Mouse (Mus musculus) small intestine, adult 2 months (tissue): ENCODE data around the gene Mrm2. TPM values are rescaled to one million over a fixed set of nuclear protein-coding genes. Genes with fewer than 3 reads are reported as not detected.

ENCODE experiments used
- H3K27ac ChIP-seq: fragments of 200-500 bp; 2 replicates; pipeline ENCODE4 v1.5.1; 2012; ENCODE audit warnings: low read depth, low read length, control low read depth, inconsistent platforms; ENCODE audit not compliant: insufficient read depth
- H3K27me3 ChIP-seq: fragments of 200-500 bp; 2 replicates; pipeline ENCODE4 v1.6.1; 2012; ENCODE audit warnings: mild to moderate bottlenecking, moderate library complexity, low read length, inconsistent platforms; ENCODE audit not compliant: control insufficient read depth, insufficient read depth
- H3K36me3 ChIP-seq: fragments of 200-500 bp; 2 replicates; pipeline ENCODE4 v1.6.1; 2012; ENCODE audit warnings: mild to moderate bottlenecking, low read length, control low read depth, inconsistent platforms; ENCODE audit not compliant: control insufficient read depth, insufficient read depth
- H3K4me1 ChIP-seq: fragments of 200-500 bp; 2 replicates; pipeline ENCODE4 v1.6.1; 2012; ENCODE audit warnings: low read length, inconsistent platforms, mixed read lengths; ENCODE audit not compliant: control insufficient read depth, insufficient read depth, insufficient read length
- H3K4me3 ChIP-seq: fragments of 200-500 bp; 2 replicates; pipeline ENCODE4 v1.5.1; 2012; ENCODE audit warnings: low read depth, mild to moderate bottlenecking, control low read depth, inconsistent platforms, low read length, moderate library complexity
- CTCF ChIP-seq: fragments of 200-500 bp; IDR thresholded peaks from 2 replicates; pipeline ENCODE4 v1.5.1; 2012; ENCODE audit warnings: low read depth, mild to moderate bottlenecking, control low read depth, inconsistent platforms, low read length, moderate library complexity, mixed read lengths; ENCODE audit not compliant: insufficient replicate concordance, insufficient read length; ENCODE audit errors: extremely low read depth
- POLR2A ChIP-seq: fragments of 200-500 bp; IDR thresholded peaks from 2 replicates; pipeline ENCODE4 v1.6.1; 2012; ENCODE audit warnings: low read depth, mild to moderate bottlenecking, control low read depth, inconsistent platforms, low read length, moderate library complexity
- WGBS: fragments of 180-500 bp; shearing (Covaris S2); methylation state at CpG from one replicate; pipeline ENCODE4 v1.1.7; 2018; 5-methylcytosine and 5-hydroxymethylcytosine counted together
- polyA plus RNA-seq: library from polyadenylated mRNA; depleted of rRNA; stranded (reverse); fragments of >200 nt; gene quantifications from 2 replicates; pipeline ENCODE4 v1.2.3, GENCODE M21; 2012; rRNA removed

Mrm2 gene
- 3.2 and 4.3 TPM in 2 replicates for polyA plus RNA-seq

DNA sequence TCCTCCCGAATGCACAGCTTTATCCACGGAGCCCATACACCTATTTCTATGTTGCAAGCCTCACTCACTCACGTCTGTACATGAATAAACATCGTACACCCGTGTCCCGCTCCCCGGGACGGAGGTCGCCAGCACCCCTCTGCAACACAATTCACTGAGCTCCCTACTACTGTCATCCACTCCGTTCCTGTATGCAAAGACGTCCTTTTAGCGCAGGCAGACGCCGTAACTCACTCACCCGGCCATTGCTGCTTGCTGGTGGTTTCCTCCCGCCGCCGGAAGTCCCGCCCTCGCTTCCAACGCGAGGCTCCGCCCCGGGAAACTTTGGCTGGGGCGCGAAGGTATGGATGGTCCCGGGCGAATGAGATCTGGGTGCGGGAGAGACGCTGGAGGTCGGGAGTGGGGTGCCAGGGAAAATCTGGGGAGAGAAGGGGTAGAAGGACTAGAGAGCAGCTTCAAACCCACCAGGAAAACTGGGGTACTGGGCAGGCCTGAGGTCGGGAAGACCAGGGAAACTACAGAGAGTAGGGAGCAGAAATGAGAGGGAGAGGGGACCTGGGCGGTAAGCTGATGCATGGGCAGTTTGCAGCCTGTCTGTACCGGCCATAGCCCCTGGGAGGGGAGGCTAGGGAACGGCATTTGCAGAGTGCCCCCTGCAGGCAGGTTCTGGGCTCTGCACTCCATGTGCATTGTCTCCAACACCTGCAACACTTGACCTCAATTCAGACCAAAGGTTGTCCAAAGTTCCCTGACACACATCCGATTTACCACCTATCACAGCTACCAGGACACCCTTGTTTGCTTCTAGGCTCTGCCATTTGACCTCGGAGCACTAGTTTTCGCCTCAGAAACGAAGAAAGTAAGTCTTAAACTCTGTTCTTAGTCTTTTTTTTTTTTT, at the start of gene Mrm2:
Gene Mrm2, minus strand, starts transcription at position 284 of the 898 bp plus-strand sequence.
- 1% methylated on average over 39 of the region's 39 CpGs for WGBS
- Histone ChIP-seq H3K27ac (peak within 1 kb of the TSS; percentile 64), H3K27me3 (no peaks in the 10 kb centered on the region), H3K4me3 (peak within 1 kb of the TSS; percentile 73), H3K36me3 (peaks cover 5% of the 10 kb centered on the region), H3K4me1 (peaks cover 5% of the 10 kb centered on the region; the same call in 1 of the 2 replicates)
- TF ChIP-seq CTCF (peak; percentile 98), POLR2A (peak; percentile 58; the same call in 1 of the 2 replicates)

DNA sequence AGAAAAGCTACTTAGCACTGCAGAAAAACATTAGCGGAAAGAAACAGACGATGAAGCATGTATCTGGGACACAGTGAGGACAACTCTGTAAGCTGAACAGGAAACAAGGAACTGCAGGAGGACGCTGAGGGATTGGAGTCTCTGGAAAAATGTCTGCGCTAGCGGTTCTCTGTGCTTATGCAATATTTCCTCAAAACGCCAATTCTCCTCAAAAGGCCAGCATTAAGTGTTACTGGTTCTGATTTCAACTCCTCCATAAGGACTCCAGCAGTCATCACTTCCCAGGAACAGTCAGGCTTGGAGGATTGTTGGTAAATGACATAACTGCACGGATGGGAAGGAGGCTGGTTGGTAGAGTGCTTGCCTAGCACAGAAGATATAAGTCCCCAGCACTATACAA, 49.5 kb upstream of the Mrm2 start:
- Histone ChIP-seq H3K27ac (no peak overlapping the region), H3K36me3 (no peaks in the 10 kb centered on the region), H3K4me1 (no peaks in the 10 kb centered on the region; the same call in 1 of the 2 replicates), H3K27me3 (no peaks in the 10 kb centered on the region), H3K4me3 (no peak overlapping the region)
- TF ChIP-seq CTCF (no peak), POLR2A (no peak)
- 80% methylated on average over 7 of the region's 7 CpGs for WGBS

DNA sequence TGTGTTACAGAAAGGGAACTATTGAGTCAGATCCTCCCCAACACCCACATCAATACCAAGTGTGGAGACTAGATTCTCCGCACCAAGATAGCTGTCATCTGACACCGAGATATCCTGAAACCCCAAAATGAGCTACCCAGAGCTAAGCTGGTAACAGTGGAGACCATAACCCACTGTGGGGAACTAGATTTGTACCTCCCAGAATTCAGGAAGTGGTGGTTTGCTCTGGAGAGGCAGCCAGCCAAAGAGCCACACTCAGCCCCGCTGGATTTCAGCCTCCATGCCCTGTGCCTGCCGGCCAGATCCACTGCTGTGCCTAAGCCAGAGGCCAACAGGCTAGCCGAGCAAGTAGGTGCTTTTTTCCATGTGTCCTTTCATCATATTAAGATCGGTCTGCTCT, 47.6 kb upstream of the Mrm2 start:
- Histone ChIP-seq H3K27ac (no peak overlapping the region), H3K4me3 (no peak overlapping the region), H3K36me3 (no peaks in the 10 kb centered on the region), H3K27me3 (no peaks in the 10 kb centered on the region), H3K4me1 (peaks cover 7% of the 10 kb centered on the region; the same call in 1 of the 2 replicates)
- TF ChIP-seq CTCF (no peak), POLR2A (no peak)
- WGBS: 79% methylated on average over 6 of the region's 6 CpGs

DNA sequence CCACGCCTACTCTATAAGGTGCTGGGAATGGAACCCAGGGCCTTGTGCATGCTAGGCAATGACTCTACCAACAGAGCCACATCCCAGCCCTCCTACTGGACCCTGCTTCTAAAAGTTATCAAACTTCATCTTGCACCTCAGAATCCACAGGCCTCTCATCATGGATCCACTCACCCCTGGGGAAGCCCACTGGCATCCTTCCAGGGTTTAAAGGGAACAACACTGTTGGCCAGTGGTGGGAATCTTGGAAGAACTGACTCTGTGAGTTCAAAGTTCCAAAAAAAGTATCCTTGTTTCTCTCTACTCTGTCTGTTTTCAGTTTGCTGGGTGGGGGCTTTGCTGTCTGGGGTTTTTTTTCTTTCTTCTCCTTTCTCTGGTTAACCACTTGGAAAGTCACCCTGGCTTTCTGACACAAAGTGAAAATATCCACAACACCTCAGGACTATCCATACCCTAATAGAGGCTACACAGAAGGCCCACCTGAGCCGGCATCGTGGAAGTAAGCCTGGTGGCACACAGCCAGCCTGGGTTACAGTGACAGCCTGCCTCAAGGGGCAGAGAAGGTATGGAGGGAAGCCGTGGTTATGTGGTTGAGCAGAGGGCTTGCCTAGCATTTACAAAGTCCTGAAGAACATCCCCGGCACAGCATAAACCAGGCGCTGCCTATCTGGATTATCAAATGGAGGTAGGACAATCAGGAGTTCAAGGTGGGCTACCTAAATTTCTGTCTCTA, 46.6 kb upstream of the Mrm2 start:
- no peak overlapping the region for H3K27ac ChIP-seq
- TF ChIP-seq POLR2A (no peak), CTCF (no peak)
- 77% methylated on average over 6 of the region's 6 CpGs for WGBS

DNA sequence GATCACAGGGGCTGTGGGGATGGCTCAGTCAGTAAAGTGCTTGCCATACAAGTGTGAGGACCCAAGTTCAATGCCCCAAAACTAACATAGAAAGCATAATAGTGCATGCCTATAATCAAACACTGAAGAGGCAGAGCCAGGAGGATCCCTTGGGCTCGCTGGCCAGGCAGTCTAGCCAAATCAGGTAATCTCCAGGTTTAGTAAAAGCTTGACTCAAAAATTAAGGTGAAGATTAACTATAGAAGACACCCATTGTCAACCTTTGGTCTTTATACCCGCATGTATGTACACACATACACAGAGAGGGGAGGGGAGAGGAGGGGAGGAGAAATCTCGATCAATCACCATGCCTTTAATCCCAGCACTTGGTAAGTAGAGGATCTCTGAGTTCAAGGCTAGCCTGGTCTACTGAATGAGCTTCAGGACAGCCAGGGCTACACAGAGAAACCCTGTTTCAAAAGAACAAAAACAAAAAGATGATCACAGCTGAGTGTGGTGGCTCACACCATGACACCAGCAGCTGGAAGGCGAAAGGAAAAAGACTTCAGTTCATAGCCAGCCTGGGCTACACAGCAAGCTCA, 43.6 kb upstream of the Mrm2 start:
- Histone ChIP-seq H3K4me1 (peaks cover 7% of the 10 kb centered on the region; the same call in 1 of the 2 replicates), H3K27me3 (no peaks in the 10 kb centered on the region), H3K4me3 (no peak overlapping the region), H3K36me3 (no peaks in the 10 kb centered on the region), H3K27ac (no peak overlapping the region)
- TF ChIP-seq POLR2A (no peak), CTCF (no peak)
- WGBS: 42% methylated on average over 4 of the region's 4 CpGs

More for the DNA sequence above, 46.6 kb upstream of the Mrm2 start:
- Histone ChIP-seq H3K36me3 (no peaks in the 10 kb centered on the region), H3K27me3 (no peaks in the 10 kb centered on the region), H3K4me1 (peaks cover 7% of the 10 kb centered on the region; the same call in 1 of the 2 replicates), H3K4me3 (no peak overlapping the region)

DNA sequence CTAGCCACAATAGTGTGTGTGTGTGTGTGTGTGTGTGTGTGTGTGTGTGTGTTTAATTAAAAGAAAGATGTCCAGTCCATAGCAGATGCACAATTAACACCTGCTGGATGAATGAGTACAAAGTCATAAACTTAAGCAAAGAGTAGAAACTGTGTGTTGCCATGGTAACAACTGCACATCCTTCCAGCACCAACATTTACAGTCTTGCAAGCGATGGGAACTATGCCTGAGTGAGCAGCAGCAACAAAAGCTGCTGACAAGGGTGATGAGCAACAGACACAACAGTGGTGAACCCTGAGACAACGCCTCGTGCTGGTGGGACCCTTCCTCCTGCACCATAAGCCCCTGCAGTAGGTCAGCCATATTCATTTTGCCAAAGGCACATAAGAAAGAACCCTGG, 42.5 kb upstream of the Mrm2 start:
- TF ChIP-seq POLR2A: no peak
- TF ChIP-seq CTCF: no peak
- Histone ChIP-seq H3K36me3 (no peaks in the 10 kb centered on the region), H3K27me3 (no peaks in the 10 kb centered on the region), H3K27ac (no peak overlapping the region), H3K4me3 (no peak overlapping the region), H3K4me1 (peaks cover 7% of the 10 kb centered on the region; the same call in 1 of the 2 replicates)
- 74% methylated on average over 3 of the region's 3 CpGs for WGBS

DNA sequence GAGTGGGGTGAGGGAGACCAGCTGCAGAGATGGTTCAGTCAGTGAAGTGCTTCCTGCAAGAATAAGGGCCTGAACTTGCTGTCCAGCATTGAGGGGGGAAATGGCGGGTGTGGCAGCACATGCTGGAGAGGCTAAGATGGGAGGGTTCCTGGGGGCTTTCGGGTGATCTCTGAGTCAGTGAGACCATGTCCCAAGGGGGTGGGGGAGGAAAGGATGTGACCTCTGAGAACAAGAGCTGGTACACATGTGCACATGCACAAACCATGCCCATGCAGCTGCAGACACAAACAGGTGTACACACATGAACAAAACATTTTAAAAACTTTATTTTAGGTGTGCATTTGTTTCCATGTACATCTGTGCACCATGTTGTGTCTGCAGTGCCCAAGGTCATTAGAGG, 42.0 kb upstream of the Mrm2 start:
- Histone ChIP-seq H3K27me3 (no peaks in the 10 kb centered on the region), H3K36me3 (no peaks in the 10 kb centered on the region), H3K27ac (no peak overlapping the region), H3K4me1 (peaks cover 7% of the 10 kb centered on the region; the same call in 1 of the 2 replicates), H3K4me3 (no peak overlapping the region)
- TF ChIP-seq POLR2A: no peak
- no peak for TF ChIP-seq CTCF
- WGBS: 75% methylated on average over 2 of the region's 2 CpGs
